Mouse (Mus musculus): ENCODE results near the gene Sumf1. TPM values are rescaled to one million over a fixed set of nuclear protein-coding genes. Genes with fewer than 3 reads are reported as not detected.

Gene Sumf1
- polyA plus RNA-seq, 1 experiment from 2014 or later = 7.7 TPM

DNA sequence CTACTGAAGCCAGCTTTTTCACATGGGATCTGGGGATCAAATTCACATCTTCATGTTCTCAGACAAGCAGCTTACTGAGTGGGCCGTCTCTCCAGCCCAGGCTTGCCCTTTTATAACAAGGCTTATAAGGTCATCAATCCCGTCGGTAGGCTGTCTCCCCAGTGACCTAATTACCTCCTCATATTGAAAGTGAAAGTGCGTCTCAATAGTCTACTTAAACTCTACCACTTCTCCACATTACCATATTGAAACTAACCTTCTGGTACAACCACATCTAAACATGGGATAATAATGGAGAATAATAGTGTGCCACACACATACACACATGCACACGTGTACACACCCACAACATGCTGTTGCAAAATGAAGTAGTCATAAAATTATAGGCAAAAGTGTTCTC lies 20.4 kb downstream of the Sumf1 start:
- Histone ChIP-seq H3K9me3 (replicated peaks; ENCODE audit: control insufficient read depth, low read length) (no peaks in the 10 kb centered on the region), H3K4me2 (ENCODE audit: low read depth, low read length) (no peak overlapping the region), H3K4me1 (ENCODE audit: control insufficient read depth, low read depth, low read length) (no peaks in the 10 kb centered on the region), H3K4me3 (ENCODE audit: low read depth, low read length) (no peak overlapping the region), H3K9ac (ENCODE audit: low read depth, low read length) (no peak overlapping the region), H3K27me3 (ENCODE audit: control insufficient read depth, insufficient read depth, low read depth, low read length) (no peaks in the 10 kb centered on the region), H3K27ac (ENCODE audit: low read length) (no peak overlapping the region), H3K36me3 (ENCODE audit: control insufficient read depth, insufficient read depth) (no peaks in the 10 kb centered on the region)
- no peak for ATAC-seq (ENCODE audit: low read depth)
- WGBS (ENCODE audit: insufficient replicate concordance) = 62% methylated on average over 5 of the region's 5 CpGs

DNA sequence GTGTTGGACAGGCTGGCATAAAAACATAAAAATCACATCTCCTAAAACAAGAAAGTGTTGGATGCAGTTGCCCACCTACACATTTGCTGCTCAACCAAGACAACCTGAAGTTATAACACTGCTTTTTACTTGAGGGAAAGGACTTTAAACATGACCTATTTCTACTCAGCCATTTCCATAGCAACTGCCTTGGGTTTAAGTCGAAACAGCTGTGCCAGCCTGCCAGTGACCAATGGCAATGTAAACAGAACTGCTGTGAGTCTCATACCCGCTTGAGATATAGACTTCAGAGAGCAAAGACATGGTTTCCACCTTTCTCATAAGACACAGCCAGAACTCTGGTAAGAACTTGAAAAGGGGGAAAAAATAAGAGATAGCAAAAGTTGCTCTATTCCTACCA lies 24.8 kb downstream of the Sumf1 start:
- no peaks in the 10 kb centered on the region for H3K4me1 ChIP-seq (ENCODE audit: control insufficient read depth, low read depth, low read length)
- ATAC-seq (ENCODE audit: low read depth) = no peak
- H3K27ac ChIP-seq (ENCODE audit: low read length) = no peak overlapping the region
- H3K9ac ChIP-seq (ENCODE audit: low read depth, low read length) = no peak overlapping the region
- H3K4me2 ChIP-seq (ENCODE audit: low read depth, low read length) = no peak overlapping the region
- H3K9me3 ChIP-seq (replicated peaks; ENCODE audit: control insufficient read depth, low read length) = no peaks in the 10 kb centered on the region
- no peaks in the 10 kb centered on the region for H3K27me3 ChIP-seq (ENCODE audit: control insufficient read depth, insufficient read depth, low read depth, low read length)
- no peak overlapping the region for H3K4me3 ChIP-seq (ENCODE audit: low read depth, low read length)
- WGBS (ENCODE audit: insufficient replicate concordance) = 63% methylated on average over 2 of the region's 2 CpGs
- no peaks in the 10 kb centered on the region for H3K36me3 ChIP-seq (ENCODE audit: control insufficient read depth, insufficient read depth)

DNA sequence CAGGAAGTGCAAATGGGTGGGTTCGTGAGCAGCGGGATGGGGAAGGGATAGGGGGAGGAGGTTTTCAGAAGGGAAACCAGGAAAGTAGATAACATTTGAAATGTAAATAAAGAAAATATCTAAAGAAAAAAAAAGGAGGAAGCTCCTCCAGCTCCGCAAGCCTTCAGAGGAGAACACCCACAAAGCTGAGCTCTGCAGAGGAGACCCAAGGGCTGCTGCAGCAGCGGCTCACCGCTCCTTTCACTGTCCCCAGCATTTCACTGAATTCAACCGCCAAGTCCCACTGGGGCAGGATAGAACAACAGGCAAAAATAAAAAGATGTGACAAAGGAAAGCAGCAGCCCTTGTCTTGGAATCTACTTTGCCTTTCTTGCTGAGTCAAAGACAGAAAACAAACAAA lies 28.5 kb downstream of the Sumf1 start:
- Histone ChIP-seq H3K27me3 (ENCODE audit: control insufficient read depth, insufficient read depth, low read depth, low read length) (no peaks in the 10 kb centered on the region), H3K36me3 (ENCODE audit: control insufficient read depth, insufficient read depth) (no peaks in the 10 kb centered on the region), H3K4me1 (ENCODE audit: control insufficient read depth, low read depth, low read length) (no peaks in the 10 kb centered on the region), H3K9ac (ENCODE audit: low read depth, low read length) (no peak overlapping the region), H3K9me3 (replicated peaks; ENCODE audit: control insufficient read depth, low read length) (no peaks in the 10 kb centered on the region), H3K27ac (ENCODE audit: low read length) (no peak overlapping the region), H3K4me3 (ENCODE audit: low read depth, low read length) (no peak overlapping the region), H3K4me2 (ENCODE audit: low read depth, low read length) (no peak overlapping the region)
- ATAC-seq (ENCODE audit: low read depth) = no peak
- 51% methylated on average over 6 of the region's 6 CpGs for WGBS (ENCODE audit: insufficient replicate concordance)

DNA sequence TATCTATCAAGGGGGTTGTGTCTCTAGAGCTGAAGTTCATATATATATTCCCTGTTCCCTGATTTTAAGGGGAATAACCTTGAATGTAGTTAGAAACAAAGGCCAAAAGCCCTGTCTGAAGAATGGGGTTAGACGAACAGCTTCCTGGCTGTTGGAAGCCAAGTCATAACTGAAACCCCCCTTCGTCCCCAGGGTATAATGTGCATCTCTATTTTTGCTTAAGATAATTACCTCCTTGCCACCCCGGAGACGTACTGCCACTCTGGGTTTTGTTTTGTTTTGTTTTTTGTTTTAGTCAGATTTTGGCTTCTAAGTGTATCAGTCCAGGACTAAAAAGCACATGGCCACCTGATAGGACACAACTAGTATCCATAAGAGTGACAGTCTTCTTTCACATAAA lies 31.1 kb downstream of the Sumf1 start:
- Histone ChIP-seq H3K27me3 (ENCODE audit: control insufficient read depth, insufficient read depth, low read depth, low read length) (no peaks in the 10 kb centered on the region), H3K4me3 (ENCODE audit: low read depth, low read length) (no peak overlapping the region), H3K4me1 (ENCODE audit: control insufficient read depth, low read depth, low read length) (no peaks in the 10 kb centered on the region), H3K36me3 (ENCODE audit: control insufficient read depth, insufficient read depth) (no peaks in the 10 kb centered on the region), H3K9me3 (replicated peaks; ENCODE audit: control insufficient read depth, low read length) (no peaks in the 10 kb centered on the region), H3K9ac (ENCODE audit: low read depth, low read length) (no peak overlapping the region), H3K27ac (ENCODE audit: low read length) (no peak overlapping the region), H3K4me2 (ENCODE audit: low read depth, low read length) (no peak overlapping the region)
- ATAC-seq (ENCODE audit: low read depth) = no peak
- WGBS (ENCODE audit: insufficient replicate concordance) = 67% methylated on average over 4 of the region's 4 CpGs

DNA sequence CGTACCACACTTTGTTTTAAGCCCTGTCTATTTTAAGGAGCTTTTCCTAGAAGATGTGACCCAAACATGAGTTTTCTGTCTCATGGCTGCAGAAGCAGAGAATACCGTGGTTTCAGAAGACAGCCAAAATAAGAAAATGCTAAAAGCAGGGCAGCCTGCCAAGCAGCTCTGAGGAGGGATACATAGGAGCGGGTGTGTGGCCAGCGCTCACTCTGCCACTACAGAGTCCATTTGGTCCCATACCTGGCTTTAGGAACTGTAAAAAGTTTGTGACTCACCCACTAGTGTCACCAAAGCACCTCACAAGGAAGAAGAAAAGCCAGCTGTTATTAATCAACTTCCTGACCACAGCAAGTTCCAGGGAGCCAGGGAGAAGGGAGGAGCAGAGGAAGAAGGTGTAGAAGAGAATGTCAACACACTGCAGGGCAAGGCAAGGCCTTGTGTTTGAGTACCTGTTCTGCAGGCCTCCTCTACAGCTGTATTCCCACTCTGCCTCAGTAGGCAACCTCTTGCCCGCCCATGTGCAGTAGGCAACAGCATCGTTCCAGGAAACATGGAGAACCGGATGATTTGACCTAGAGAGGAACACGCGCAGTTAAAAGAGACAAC lies 32.6 kb downstream of the Sumf1 start:
- Histone ChIP-seq H3K4me2 (ENCODE audit: low read depth, low read length) (no peak overlapping the region), H3K4me3 (ENCODE audit: low read depth, low read length) (no peak overlapping the region), H3K9ac (ENCODE audit: low read depth, low read length) (no peak overlapping the region), H3K4me1 (ENCODE audit: control insufficient read depth, low read depth, low read length) (no peaks in the 10 kb centered on the region), H3K27me3 (ENCODE audit: control insufficient read depth, insufficient read depth, low read depth, low read length) (no peaks in the 10 kb centered on the region), H3K27ac (ENCODE audit: low read length) (no peak overlapping the region), H3K9me3 (replicated peaks; ENCODE audit: control insufficient read depth, low read length) (no peaks in the 10 kb centered on the region), H3K36me3 (ENCODE audit: control insufficient read depth, insufficient read depth) (no peaks in the 10 kb centered on the region)
- no peak for ATAC-seq (ENCODE audit: low read depth)
- 76% methylated on average over 9 of the region's 9 CpGs for WGBS (ENCODE audit: insufficient replicate concordance)

DNA sequence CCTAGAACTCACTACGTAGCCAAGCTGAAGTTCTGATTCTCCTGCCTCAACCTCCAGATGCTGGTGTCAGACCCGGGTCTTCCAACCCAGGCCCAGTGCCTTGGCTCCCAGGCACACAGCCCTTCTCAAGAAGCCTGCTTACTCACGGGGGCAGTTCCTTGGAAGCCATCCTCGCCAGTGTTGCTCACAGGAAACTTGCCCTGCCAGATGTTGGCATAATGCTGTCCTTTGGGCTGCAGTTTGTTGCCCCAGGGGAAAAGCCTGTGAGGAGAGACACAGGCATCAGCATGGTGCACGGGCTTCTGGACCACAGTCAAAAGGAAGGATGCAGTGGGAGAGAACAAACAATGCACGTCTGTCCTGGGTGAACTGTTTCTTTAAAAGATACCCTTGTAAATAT lies 33.3 kb downstream of the Sumf1 start:
- Histone ChIP-seq H3K9me3 (replicated peaks; ENCODE audit: control insufficient read depth, low read length) (no peaks in the 10 kb centered on the region), H3K27me3 (ENCODE audit: control insufficient read depth, insufficient read depth, low read depth, low read length) (no peaks in the 10 kb centered on the region), H3K4me3 (ENCODE audit: low read depth, low read length) (no peak overlapping the region), H3K4me1 (ENCODE audit: control insufficient read depth, low read depth, low read length) (no peaks in the 10 kb centered on the region), H3K9ac (ENCODE audit: low read depth, low read length) (no peak overlapping the region), H3K4me2 (ENCODE audit: low read depth, low read length) (no peak overlapping the region), H3K36me3 (ENCODE audit: control insufficient read depth, insufficient read depth) (no peaks in the 10 kb centered on the region), H3K27ac (ENCODE audit: low read length) (no peak overlapping the region)
- ATAC-seq (ENCODE audit: low read depth) = no peak
- 66% methylated on average over 6 of the region's 6 CpGs for WGBS (ENCODE audit: insufficient replicate concordance)

DNA sequence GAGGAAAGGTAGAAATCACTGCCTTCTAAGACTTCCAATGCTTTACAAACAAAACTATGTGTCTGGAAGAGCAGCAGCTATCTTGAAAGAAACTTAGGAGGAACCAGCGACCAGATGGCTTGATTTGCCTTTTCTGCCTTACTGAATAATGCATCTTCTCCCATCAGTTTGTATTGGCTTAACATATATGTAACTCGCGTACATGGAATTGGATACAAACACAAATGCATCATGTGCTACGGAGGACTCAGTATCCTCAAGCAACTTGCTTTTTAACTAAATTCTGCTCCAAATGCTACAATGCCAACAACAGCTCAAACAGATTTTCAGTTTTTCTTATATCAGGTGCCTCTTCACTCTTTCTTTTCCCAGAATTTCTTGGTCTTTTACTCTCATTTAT lies 36.1 kb downstream of the Sumf1 start:
- Histone ChIP-seq H3K4me1 (ENCODE audit: control insufficient read depth, low read depth, low read length) (no peaks in the 10 kb centered on the region), H3K36me3 (ENCODE audit: control insufficient read depth, insufficient read depth) (no peaks in the 10 kb centered on the region), H3K27ac (ENCODE audit: low read length) (no peak overlapping the region), H3K9me3 (replicated peaks; ENCODE audit: control insufficient read depth, low read length) (no peaks in the 10 kb centered on the region), H3K27me3 (ENCODE audit: control insufficient read depth, insufficient read depth, low read depth, low read length) (no peaks in the 10 kb centered on the region), H3K4me2 (ENCODE audit: low read depth, low read length) (no peak overlapping the region), H3K9ac (ENCODE audit: low read depth, low read length) (no peak overlapping the region), H3K4me3 (ENCODE audit: low read depth, low read length) (no peak overlapping the region)
- WGBS (ENCODE audit: insufficient replicate concordance) = 76% methylated on average over 4 of the region's 4 CpGs
- ATAC-seq (ENCODE audit: low read depth) = no peak

DNA sequence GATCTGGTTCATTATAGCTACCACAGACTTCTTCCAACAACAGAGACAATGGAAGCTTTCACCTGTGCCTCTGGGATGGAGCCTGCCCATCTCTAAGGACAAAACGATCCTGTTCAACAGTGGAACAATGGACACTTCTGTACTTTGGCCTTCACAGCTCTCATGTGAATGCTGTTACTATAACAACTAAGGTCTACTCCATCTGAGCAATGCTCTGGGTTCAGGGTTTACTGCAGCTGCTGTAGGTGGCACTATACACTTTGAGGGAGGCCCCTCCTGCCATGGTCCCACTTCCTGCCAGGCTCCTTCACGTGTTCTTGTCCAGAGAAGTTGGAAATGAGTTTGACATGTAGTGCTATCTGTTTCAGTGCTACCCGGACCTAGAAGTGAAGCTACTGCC lies 36.9 kb downstream of the Sumf1 start:
- no peaks in the 10 kb centered on the region for H3K9me3 ChIP-seq (replicated peaks; ENCODE audit: control insufficient read depth, low read length)
- H3K36me3 ChIP-seq (ENCODE audit: control insufficient read depth, insufficient read depth) = no peaks in the 10 kb centered on the region
- no peak for ATAC-seq (ENCODE audit: low read depth)
- no peaks in the 10 kb centered on the region for H3K4me1 ChIP-seq (ENCODE audit: control insufficient read depth, low read depth, low read length)
- no peaks in the 10 kb centered on the region for H3K27me3 ChIP-seq (ENCODE audit: control insufficient read depth, insufficient read depth, low read depth, low read length)
- H3K4me2 ChIP-seq (ENCODE audit: low read depth, low read length) = no peak overlapping the region
- 50% methylated on average over 3 of the region's 3 CpGs for WGBS (ENCODE audit: insufficient replicate concordance)
- H3K27ac ChIP-seq (ENCODE audit: low read length) = no peak overlapping the region
- no peak overlapping the region for H3K9ac ChIP-seq (ENCODE audit: low read depth, low read length)
- no peak overlapping the region for H3K4me3 ChIP-seq (ENCODE audit: low read depth, low read length)

DNA sequence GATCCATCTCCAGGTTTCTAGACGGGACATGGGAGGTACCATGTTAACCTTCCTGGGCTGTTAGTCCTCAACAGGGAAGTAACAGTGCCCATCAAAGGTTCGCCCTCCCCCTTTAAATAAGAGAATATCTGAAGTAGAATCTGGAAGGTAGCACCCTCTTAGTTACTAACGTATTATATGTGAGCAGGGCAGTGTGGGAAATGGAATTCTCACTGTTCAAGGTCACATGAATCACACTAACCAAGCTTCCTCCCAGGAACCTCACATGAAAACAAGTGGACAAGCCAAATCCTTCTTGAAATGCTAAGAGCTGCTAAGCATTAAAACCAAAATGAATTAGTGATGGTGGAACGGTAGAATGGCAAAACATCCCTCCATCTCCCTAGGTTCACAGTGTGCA lies 38.7 kb downstream of the Sumf1 start:
- Histone ChIP-seq H3K4me1 (ENCODE audit: control insufficient read depth, low read depth, low read length) (no peaks in the 10 kb centered on the region), H3K4me2 (ENCODE audit: low read depth, low read length) (no peak overlapping the region), H3K27ac (ENCODE audit: low read length) (no peak overlapping the region), H3K36me3 (ENCODE audit: control insufficient read depth, insufficient read depth) (no peaks in the 10 kb centered on the region), H3K9ac (ENCODE audit: low read depth, low read length) (no peak overlapping the region), H3K27me3 (ENCODE audit: control insufficient read depth, insufficient read depth, low read depth, low read length) (no peaks in the 10 kb centered on the region), H3K4me3 (ENCODE audit: low read depth, low read length) (no peak overlapping the region), H3K9me3 (replicated peaks; ENCODE audit: control insufficient read depth, low read length) (no peaks in the 10 kb centered on the region)
- 63% methylated on average over 4 of the region's 4 CpGs for WGBS (ENCODE audit: insufficient replicate concordance)
- no peak for ATAC-seq (ENCODE audit: low read depth)
